Mouse (Mus musculus) stomach, embryonic 14.5 days (tissue): ENCODE results near the gene Mrpl4. TPM values are rescaled to one million over a fixed set of nuclear protein-coding genes. Genes with fewer than 3 reads are reported as not detected.
A peak's percentile ranks its signal among the peaks of the same experiment; 100 is the strongest.
"Not testable (repeated sequence)": the region's sequence is repeated elsewhere in the genome, so short reads cannot be mapped to it uniquely, and the experiment has no call there.

Source experiments
- ATAC-seq: fragments of 200-750 bp; cut with Nextera tagmentation; 2 replicates; pipeline ENCODE4 v1.8.0; 2017; ENCODE audit warnings: low read depth, moderate TSS enrichment; ENCODE audit not compliant: insufficient number of reproducible peaks, insufficient read depth, low FRiP score
- H3K27ac ChIP-seq: fragments of 300-500 bp; sonication (generic); 2 replicates; pipeline ENCODE4 v1.5.1; 2014; ENCODE audit warnings: mild to moderate bottlenecking, low read length, moderate library complexity, mixed read lengths
- H3K27me3 ChIP-seq: fragments of 300-500 bp; sonication (generic); 2 replicates; pipeline ENCODE4 v1.6.1; 2014; ENCODE audit warnings: low read length, control low read depth, mixed read lengths; ENCODE audit not compliant: control insufficient read depth, insufficient read depth
- H3K36me3 ChIP-seq: fragments of 300-500 bp; sonication (generic); 2 replicates; pipeline ENCODE4 v1.6.1; 2014; ENCODE audit warnings: mild to moderate bottlenecking, control low read depth, low read length, moderate library complexity, mixed read lengths; ENCODE audit not compliant: control insufficient read depth, insufficient read depth
- H3K4me1 ChIP-seq: fragments of 300-500 bp; sonication (generic); 2 replicates; pipeline ENCODE4 v1.6.1; 2014; ENCODE audit warnings: low read length, control low read depth, mixed read lengths; ENCODE audit not compliant: control insufficient read depth, insufficient read depth
- H3K4me2 ChIP-seq: fragments of 300-500 bp; sonication (generic); replicated peaks from 2 replicates; pipeline ENCODE4 v1.6.1; 2014; ENCODE audit warnings: low read depth, low read length, control low read depth
- H3K4me3 ChIP-seq: fragments of 300-500 bp; sonication (generic); 2 replicates; pipeline ENCODE4 v1.5.1; 2014; ENCODE audit warnings: low read depth, low read length, control low read depth
- H3K9ac ChIP-seq: fragments of 300-500 bp; sonication (generic); replicated peaks from 2 replicates; pipeline ENCODE4 v1.6.1; 2014; ENCODE audit warnings: low read depth, mild to moderate bottlenecking, control low read depth, low read length, moderate library complexity, mixed read lengths
- H3K9me3 ChIP-seq: fragments of 300-500 bp; sonication (generic); 2 replicates; pipeline ENCODE4 v1.6.1; 2016; ENCODE audit warnings: low read depth, low read length, control low read depth; ENCODE audit not compliant: control insufficient read depth
- WGBS: fragments of 180-500 bp; shearing (Covaris S2); extraction: QIAGEN DNeasy Blood & Tissue Kit; methylation state at CpG from one replicate; pipeline ENCODE4 v1.1.7; 2014; 5-methylcytosine and 5-hydroxymethylcytosine counted together
- polyA plus RNA-seq: library from polyadenylated mRNA; unstranded; fragments of >200 nt; fragmentation: Nextera tagmentation; extraction: Ambion mirVana; gene quantifications from 2 replicates; pipeline ENCODE4 v1.2.1, GENCODE M21; 2014

Gene Mrpl4
- polyA plus RNA-seq, 1 experiment from 2014 or later, result 150 TPM

- Histone ChIP-seq H3K4me1 (no peaks in the 10 kb centered on the region), H3K4me3 (no peak overlapping the region), H3K27ac (no peak overlapping the region), H3K4me2 (no peak overlapping the region), H3K27me3 (no peaks in the 10 kb centered on the region), H3K9me3 (no peaks in the 10 kb centered on the region), H3K36me3 (peaks cover 38% of the 10 kb centered on the region), H3K9ac (no peak overlapping the region)
- WGBS, result 79% methylated on average over 7 of the region's 7 CpGs
- ATAC-seq, result no peak
Measured at GRCm38 (mm10) chr9:21008007-21008406, 5.5 kb downstream of the Mrpl4 start.

GRCm38 (mm10) chr9:21010362-21010761 lies 7.8 kb downstream of the Mrpl4 start:
- no peak overlapping the region for H3K4me2 ChIP-seq
- no peak overlapping the region for H3K9ac ChIP-seq
- peaks cover 29% of the 10 kb centered on the region for H3K36me3 ChIP-seq
- 58% methylated on average over 2 of the region's 2 CpGs for WGBS
- no peaks in the 10 kb centered on the region for H3K9me3 ChIP-seq
- H3K27ac ChIP-seq, result no peak overlapping the region
- no peak overlapping the region for H3K4me3 ChIP-seq
- ATAC-seq, result no peak
- no peaks in the 10 kb centered on the region for H3K27me3 ChIP-seq
- H3K4me1 ChIP-seq, result peaks cover 9% of the 10 kb centered on the region

DNA sequence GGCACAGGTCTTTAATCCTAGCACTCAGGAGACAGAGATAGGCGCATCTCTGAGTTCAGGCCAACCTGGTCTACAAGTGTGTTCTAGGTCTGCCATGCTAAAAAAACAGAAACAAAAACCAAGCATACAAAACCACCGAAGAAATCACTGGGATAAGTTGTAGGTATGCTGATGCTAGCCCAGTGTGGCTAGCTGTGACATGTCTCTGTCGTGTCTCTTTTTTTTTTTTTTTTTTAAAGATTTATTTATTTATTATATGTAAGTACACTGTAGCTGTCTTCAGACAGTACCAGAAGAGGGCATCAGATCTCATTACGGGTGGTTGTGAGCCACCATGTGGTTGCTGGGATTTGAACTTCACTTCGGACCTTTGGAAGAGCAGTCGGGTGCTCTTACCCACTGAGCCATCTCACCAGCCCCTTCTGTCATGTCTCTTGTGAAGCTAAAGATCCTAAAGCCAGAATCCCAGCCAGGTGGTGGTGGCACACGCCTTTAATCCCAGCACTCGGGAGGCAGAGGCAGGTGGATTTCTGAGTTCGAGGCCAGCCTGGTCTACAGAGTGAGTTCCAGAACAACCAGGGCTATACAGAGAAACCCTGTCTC lies 8.5 kb downstream of the Mrpl4 start:
- whole genome bisulfite sequencing, result 65% methylated on average over 9 of the region's 9 CpGs
- H3K27me3 ChIP-seq, H3K27ac ChIP-seq: not testable (repeated sequence)

GRCm38 (mm10) chr9:21011846-21012312 lies 9.3 kb downstream of the Mrpl4 start:
- Histone ChIP-seq H3K4me1 (peaks cover 14% of the 10 kb centered on the region), H3K27me3 (peaks cover 7% of the 10 kb centered on the region; the same call in 1 of the 2 replicates), H3K9ac (no peak overlapping the region), H3K36me3 (peaks cover 17% of the 10 kb centered on the region), H3K9me3 (no peaks in the 10 kb centered on the region), H3K4me2 (no peak overlapping the region), H3K27ac (no peak overlapping the region), H3K4me3 (no peak overlapping the region)
- 46% methylated on average over 5 of the region's 5 CpGs for whole genome bisulfite sequencing
- no peak for ATAC-seq

More for the DNA sequence above, 8.5 kb downstream of the Mrpl4 start:
- peaks cover 24% of the 10 kb centered on the region for H3K36me3 ChIP-seq
- H3K4me3 ChIP-seq, H3K4me1 ChIP-seq, H3K9ac ChIP-seq, ATAC-seq, H3K4me2 ChIP-seq, H3K9me3 ChIP-seq: not testable (repeated sequence)

DNA sequence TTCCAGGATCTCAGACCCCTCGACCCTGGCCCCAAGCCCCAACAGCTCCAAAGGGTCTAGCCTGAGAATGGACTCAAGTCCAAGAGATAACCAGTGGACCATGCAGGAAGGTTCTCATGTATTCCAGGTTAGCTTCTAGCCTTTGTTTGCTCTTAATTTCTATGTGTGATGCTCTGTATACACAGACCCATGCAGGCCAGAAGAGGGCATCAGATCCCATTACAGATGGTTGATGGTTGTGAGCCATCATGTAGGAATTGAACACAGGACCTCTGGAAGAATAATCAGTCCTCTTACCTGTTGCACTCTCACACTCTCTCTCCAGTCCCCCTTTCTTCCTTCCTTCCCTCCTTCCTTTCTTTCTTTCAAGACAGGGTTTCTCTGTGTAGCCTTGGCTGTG lies 9.8 kb downstream of the Mrpl4 start:
- no peak overlapping the region for H3K27ac ChIP-seq
- H3K4me2 ChIP-seq, result no peak overlapping the region

DNA sequence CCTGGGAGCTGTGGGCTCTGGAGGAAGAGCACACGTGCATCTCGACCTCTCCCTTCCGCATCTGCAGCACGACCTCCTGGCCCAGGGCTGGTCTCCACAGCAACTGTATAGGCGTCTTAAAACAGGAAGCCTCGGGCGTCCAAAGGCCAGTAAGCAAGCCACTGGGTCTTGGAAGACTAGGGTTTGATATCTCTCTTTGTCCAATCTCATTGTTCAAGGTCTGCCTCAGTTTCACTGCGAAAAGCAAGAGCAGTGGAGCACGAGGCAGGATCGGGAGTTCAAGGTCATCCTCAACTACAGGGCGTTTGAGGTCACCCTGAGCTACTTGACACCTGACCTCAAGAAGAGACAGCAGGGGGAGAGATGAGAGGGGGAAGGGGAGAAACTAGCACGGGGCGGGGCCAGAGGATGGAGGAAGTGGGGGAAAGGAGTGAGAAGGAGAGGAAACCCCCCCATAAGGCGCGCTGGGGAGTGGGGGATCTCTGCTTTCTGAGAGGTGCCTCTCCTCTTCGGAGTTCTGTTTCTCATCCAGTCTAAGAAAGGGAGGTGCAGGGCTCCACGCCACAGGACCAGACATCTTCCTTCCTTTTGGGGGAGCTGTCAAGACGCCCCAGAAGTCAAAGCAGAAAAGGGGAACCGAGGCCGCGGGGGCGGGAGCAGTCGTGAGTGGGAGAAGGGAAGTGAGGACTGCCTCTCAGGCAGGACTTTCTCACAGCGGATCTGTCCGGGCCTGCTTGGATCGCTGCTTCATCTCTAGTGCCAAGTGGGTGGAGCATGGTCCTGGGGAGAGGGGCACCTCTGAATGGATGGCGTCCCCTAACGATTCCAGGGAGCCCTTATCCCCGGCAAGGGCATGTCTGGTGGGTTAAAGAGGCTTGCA lies 12.4 kb downstream of the Mrpl4 start:
- H3K36me3 ChIP-seq, result no peaks in the 10 kb centered on the region
- peak overlapping the region; percentile 40 for H3K4me3 ChIP-seq
- 4% methylated on average over 29 of the region's 29 CpGs for WGBS
- ATAC-seq, result peak; percentile 53; the same call in 1 of the 2 replicates
- H3K4me1 ChIP-seq, result peaks cover 14% of the 10 kb centered on the region
- H3K27ac ChIP-seq, result no peak overlapping the region
- H3K9ac ChIP-seq, result no peak overlapping the region; the same call in 1 of the 2 replicates
- H3K9me3 ChIP-seq, result no peaks in the 10 kb centered on the region
- peak overlapping the region; percentile 59 for H3K4me2 ChIP-seq
- H3K27me3 ChIP-seq, result peaks cover 15% of the 10 kb centered on the region; the same call in 1 of the 2 replicates

More for the DNA sequence above, 9.8 kb downstream of the Mrpl4 start:
- Histone ChIP-seq H3K27me3 (peaks cover 12% of the 10 kb centered on the region; the same call in 1 of the 2 replicates), H3K4me1 (peaks cover 14% of the 10 kb centered on the region), H3K36me3 (peaks cover 12% of the 10 kb centered on the region), H3K9ac (no peak overlapping the region), H3K9me3 (no peaks in the 10 kb centered on the region), H3K4me3 (no peak overlapping the region)
- 67% methylated on average over 1 of the region's 1 CpGs for WGBS
- ATAC-seq, result no peak

DNA sequence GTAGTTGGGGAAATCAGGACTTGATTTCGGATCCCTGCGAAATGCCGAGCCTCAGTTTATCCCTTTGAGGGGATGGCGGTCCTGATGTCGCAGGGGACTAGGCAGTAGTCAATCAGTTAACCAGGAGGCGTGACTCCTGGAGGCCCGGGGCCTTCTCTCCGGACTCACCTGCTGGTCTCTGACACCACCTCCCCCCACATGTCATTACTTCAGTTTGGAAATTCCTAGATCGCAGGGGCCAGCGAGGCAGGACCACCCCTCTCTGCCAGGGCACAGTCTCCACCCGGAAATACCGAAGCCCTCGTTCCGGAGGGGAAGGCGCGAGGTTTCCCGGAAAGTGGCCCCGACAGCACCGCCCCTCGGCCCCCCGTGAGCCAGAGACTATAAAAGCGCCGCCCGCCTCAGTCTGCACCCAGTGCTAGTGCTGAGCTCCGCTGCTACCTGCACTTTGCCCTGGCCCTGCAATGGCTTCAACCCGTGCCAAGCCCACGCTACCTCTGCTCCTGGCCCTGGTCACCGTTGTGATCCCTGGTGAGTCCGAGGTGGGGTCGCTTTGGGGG lies 13.1 kb downstream of the Mrpl4 start, which contains the start of gene Icam1:
Gene Icam1 (plus strand): TSS at position 415 of the 560 bp plus-strand sequence.
- Histone ChIP-seq H3K27me3 (peaks cover 15% of the 10 kb centered on the region; the same call in 1 of the 2 replicates), H3K4me1 (peaks cover 14% of the 10 kb centered on the region), H3K27ac (no peak within 1 kb of the TSS), H3K36me3 (no peaks in the 10 kb centered on the region), H3K9ac (no peak within 1 kb of the TSS; the same call in 1 of the 2 replicates), H3K4me2 (peak within 1 kb of the TSS; percentile 59), H3K9me3 (no peaks in the 10 kb centered on the region), H3K4me3 (peak within 1 kb of the TSS; percentile 40)
- WGBS, result 2% methylated on average over 30 of the region's 30 CpGs
- ATAC-seq, result peak; percentile 43; the same call in 1 of the 2 replicates
